Mouse (Mus musculus) adipose tissue, adult 10 weeks (tissue): ENCODE data around the gene Fosb. TPM values are rescaled to one million over a fixed set of nuclear protein-coding genes. Genes with fewer than 3 reads are reported as not detected.

Experiments used
- polyA plus RNA-seq: library from polyadenylated mRNA; stranded (reverse); fragments of 350-450 nt; fragmentation: Illumina TruSeq; extraction: RNeasy Lipid Tissue Mini Kit (QIAGEN cat#74804); gene quantifications from one replicate; pipeline ENCODE4 v1.2.3, GENCODE M21; 2014; ENCODE audit warnings: low read depth, low replicate concordance

Gene Fosb
- 4.7 TPM for polyA plus RNA-seq

GRCm38 (mm10) chr7:19309884-19310641 is at the start of gene Fosb:
TSS of gene Fosb (minus strand) at chr7:19310051.

GRCm38 (mm10) chr7:19359299-19359891 is 49.5 kb upstream of the Fosb start, which contains the start of the genes Cd3eap and Ppp1r13l:
TSS of gene Cd3eap (minus strand) at chr7:19359483.
TSS of gene Ppp1r13l (plus strand) at chr7:19359749.

DNA sequence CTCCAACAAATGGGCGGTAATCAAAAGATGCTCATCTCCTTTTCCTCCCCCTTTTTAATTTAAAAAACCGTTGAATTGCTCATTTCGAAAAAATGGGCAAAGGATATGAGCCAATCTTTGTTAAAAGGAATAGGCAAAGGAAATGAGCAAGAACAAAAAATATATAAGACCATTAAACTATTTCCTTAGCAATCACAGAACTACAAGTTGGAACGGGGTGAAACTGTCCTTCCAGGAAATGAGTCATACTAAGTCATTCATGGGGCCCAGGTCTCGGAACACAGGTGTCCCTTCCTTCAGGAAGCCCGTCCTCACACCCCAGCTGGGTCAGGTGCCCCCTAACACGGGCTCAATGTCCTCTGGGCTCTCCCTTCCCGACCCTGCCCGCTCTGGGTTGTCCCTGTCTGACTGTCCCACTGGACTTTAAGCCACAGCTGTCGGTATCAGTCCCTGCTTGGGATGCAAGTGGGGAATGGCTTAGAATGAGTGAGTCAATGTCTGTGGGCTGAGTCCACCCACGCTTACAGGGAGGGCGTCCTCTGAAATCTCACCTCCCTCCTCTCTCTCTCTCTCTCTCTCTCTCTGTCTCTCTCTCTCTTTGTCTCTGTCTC is 34.5 kb upstream of the Fosb start, which contains the start of gene Ercc1:
Gene Ercc1, plus strand, starts transcription at position 542 of the 611 bp plus-strand sequence.

DNA sequence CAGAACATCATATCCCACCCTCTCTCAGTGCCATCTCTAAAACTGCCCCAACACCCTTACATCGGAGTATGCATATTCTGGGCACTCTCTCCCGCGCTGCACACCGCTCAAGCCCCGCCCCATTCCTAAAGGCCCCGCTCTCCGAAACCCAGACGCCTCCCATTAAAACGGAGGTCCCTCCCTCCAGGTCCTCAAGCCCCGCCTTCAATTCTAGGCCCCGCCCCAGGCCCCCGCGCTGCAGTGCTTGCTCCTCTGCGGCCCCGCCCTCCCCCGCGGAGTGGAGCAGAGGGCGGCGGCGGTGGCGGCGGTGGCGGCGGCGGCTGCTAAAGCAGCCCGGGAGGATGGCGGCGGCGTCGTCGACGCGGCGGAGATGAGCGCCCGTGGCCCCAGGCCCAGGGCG is 27.5 kb downstream of the Fosb start, which contains the start of gene Rtn2:
Gene Rtn2, plus strand, starts transcription at position 240 of the 400 bp plus-strand sequence.

GRCm38 (mm10) chr7:19279581-19280114 is 30.2 kb downstream of the Fosb start, which contains the start of gene Ppm1n:
TSS of gene Ppm1n (minus strand) at chr7:19280064.

DNA sequence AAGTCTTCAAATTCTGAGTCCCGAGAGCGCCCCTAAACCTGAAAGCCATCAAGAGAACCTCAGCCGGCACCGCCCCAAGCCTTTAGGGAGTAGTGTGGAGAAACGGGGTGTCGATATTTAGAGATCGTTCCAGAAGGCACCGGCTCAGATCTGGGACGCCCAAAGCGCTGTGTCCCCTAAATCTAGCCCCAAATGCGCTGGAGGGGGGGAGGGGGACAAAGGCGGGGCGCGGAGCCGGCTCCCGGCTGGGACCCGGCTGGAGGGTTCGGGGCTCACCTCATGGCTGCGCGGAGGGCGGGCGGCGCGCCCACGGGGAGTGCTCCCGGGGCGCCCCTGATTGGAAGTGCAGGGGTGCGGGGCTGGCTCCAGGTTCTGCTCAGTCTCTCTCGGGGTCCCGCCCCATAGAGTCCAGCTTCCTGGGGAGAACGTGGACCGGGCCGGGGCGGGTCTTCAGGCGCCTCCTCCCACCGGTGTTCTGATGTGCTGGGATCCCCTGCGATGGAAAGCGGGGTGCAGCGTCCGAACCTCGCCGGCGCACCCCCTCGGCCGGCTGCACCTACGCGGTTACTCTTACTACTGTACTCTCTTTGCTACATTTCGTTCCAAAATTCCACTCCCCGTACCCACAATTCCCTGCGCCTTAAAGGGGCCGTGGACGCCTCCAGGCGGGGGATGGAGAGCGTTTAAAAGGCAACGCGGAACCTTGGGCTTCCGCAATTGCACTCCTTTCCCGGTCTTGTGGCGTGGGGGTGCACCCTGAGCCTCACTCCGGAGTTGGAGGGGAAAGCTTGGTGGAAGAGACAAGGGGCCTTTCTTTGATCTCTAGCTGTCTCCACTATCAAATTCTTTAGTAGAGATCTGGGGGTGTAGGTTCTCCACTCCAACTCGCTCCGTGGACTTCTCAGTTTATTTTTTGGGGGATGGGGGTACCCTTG is 38.3 kb downstream of the Fosb start, which contains the start of gene Vasp:
Gene Vasp, minus strand, starts transcription at position 580 of the 935 bp plus-strand sequence.

Other genes starting within 250 kb of the Fosb start
- gene Dmwd, start 233.8 kb downstream of the Fosb start, polyA plus RNA-seq = 28.5 TPM
- gene Dmpk, start 226.2 kb downstream of the Fosb start, polyA plus RNA-seq = 65.1 TPM
- 13.5 TPM for gene Six5, start 215.5 kb downstream of the Fosb start, polyA plus RNA-seq
- gene Gm4969, start 191.7 kb downstream of the Fosb start, polyA plus RNA-seq = 0.34 TPM
- 6.5 TPM for gene Fbxo46, start 190.2 kb downstream of the Fosb start, polyA plus RNA-seq
- gene Qpctl, start 160.8 kb downstream of the Fosb start, polyA plus RNA-seq = 16.3 TPM
- 49.7 TPM for gene Snrpd2, start 160.3 kb downstream of the Fosb start, polyA plus RNA-seq
- 3.2 TPM for gene Gipr, start 143.9 kb downstream of the Fosb start, polyA plus RNA-seq
- 43.2 TPM for gene Eml2, start 133.6 kb downstream of the Fosb start, polyA plus RNA-seq
- 5.1 TPM for gene Gpr4, start 97.5 kb downstream of the Fosb start, polyA plus RNA-seq
- gene Opa3, start 81.7 kb downstream of the Fosb start, polyA plus RNA-seq = 23.6 TPM
- gene Vasp, start 38.2 kb downstream of the Fosb start, polyA plus RNA-seq = 45.6 TPM
- not detected for gene Ppm1n, start 30.0 kb downstream of the Fosb start, polyA plus RNA-seq
- 18.4 TPM for gene Rtn2, start 27.4 kb downstream of the Fosb start, polyA plus RNA-seq
- 41.4 TPM for gene Ercc1, start 34.7 kb upstream of the Fosb start, polyA plus RNA-seq
- 11.6 TPM for gene Cd3eap, start 49.4 kb upstream of the Fosb start, polyA plus RNA-seq
- 14.2 TPM for gene Ppp1r13l, start 49.7 kb upstream of the Fosb start, polyA plus RNA-seq
- gene Ercc2, start 72.0 kb upstream of the Fosb start, polyA plus RNA-seq = 18.9 TPM
- gene Klc3, start 94.1 kb upstream of the Fosb start, polyA plus RNA-seq = 21.0 TPM
- gene Ckm, start 94.7 kb upstream of the Fosb start, polyA plus RNA-seq = 2.2 TPM
- gene Mark4, start 148.8 kb upstream of the Fosb start, polyA plus RNA-seq = 15.0 TPM
- gene Exoc3l2, start 153.3 kb upstream of the Fosb start, polyA plus RNA-seq = 4.9 TPM
- gene Bloc1s3, start 198.3 kb upstream of the Fosb start, polyA plus RNA-seq = 5.4 TPM
- gene Trappc6a, start 198.3 kb upstream of the Fosb start, polyA plus RNA-seq = 93.3 TPM
- gene Nkpd1, start 207.8 kb upstream of the Fosb start, polyA plus RNA-seq = 0.21 TPM